Mouse (Mus musculus): Measurements from ENCODE around the gene Htr1d. TPM values are rescaled to one million over a fixed set of nuclear protein-coding genes. Genes with fewer than 3 reads are reported as not detected.

Htr1d gene
- polyA plus RNA-seq, 1 experiment from 2014 or later, result 0.75 TPM

DNA sequence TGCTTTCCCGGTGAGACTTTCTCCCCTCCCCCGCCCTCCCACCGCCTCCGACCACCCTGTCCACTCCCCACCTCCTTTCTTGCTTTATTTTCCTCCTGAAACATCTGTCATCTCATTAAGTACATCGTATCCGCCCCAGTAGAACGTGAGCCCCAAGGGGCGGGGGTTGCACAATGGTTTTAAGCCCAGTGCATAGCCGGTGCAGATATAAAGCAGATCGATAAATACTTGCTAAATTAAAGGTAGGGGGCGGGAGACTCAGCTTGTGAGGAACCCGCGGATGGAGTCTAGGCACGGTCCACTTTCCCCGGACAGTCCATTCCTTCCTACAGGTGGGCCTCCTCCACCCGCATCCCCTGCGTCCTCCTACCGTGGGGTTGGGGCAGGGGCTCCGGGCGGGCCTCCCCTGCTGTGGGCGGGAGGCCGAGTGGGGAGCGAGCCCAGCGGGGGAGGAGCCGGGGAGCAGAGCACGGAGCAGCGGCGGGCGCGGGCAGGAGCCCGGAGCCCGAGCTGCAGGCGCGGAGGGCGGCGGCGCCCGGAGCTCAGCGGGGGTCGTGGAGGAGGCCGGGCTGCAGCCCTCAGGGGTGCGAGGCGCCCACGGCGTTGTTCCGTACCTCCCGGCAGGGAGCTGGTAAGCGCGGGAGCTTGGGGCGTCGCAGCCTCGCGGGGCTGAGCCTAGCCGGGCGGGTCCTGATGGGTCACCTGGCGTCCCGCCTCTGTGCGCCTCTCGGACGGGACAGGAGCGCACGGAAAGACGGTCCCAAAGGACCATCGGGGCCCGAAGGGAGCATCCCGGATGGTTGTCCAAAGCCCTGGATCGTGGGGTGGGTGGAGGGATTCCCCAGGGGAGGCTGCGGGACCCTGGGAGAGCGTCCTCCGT, 1.0 kb downstream of the Htr1d start:
- Histone ChIP-seq H3K9me3 (replicated peaks) (no peaks in the 10 kb centered on the region), H3K4me1 (peaks cover 13% of the 10 kb centered on the region), H3K4me2 (replicated peaks) (peak overlapping the region; percentile 98), H3K9ac (peak overlapping the region; percentile 5; the same call in 1 of the 2 replicates), H3K27ac (replicated peaks) (no peak overlapping the region), H3K36me3 (no peaks in the 10 kb centered on the region), H3K4me3 (replicated peaks) (peak overlapping the region; percentile 53), H3K27me3 (peaks cover 40% of the 10 kb centered on the region)
- under 1% methylated on average over 70 of the region's 70 CpGs for WGBS
- peak; percentile 50; the same call in 1 of the 2 replicates for ATAC-seq (ENCODE audit: insufficient number of reproducible peaks, low FRiP score, low TSS enrichment, low read depth)

DNA sequence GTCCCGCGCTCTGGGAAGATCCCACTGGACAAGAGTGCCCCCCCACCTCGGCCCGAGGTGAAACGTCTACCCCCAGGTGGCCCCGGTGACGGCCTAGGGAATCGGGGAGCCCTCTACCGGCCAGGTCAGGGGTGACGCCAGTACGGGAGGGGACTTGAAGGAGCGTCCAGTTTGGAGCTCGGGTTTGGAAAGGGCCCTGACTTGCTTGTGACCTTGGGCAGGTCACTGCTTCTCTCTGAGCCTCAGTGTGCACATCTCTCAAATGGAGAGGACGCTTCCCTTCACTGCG, 1.6 kb downstream of the Htr1d start:
- H3K9ac ChIP-seq, result no peak overlapping the region
- ATAC-seq (ENCODE audit: insufficient number of reproducible peaks, low FRiP score, low TSS enrichment, low read depth), result no peak
- H3K4me1 ChIP-seq, result peaks cover 13% of the 10 kb centered on the region
- H3K4me3 ChIP-seq (replicated peaks), result peak overlapping the region; percentile 53
- WGBS, result 2% methylated on average over 15 of the region's 15 CpGs
- no peaks in the 10 kb centered on the region for H3K36me3 ChIP-seq
- H3K27ac ChIP-seq (replicated peaks), result no peak overlapping the region
- H3K4me2 ChIP-seq (replicated peaks), result peak overlapping the region; percentile 98
- H3K9me3 ChIP-seq (replicated peaks), result no peaks in the 10 kb centered on the region
- peaks cover 40% of the 10 kb centered on the region for H3K27me3 ChIP-seq

DNA sequence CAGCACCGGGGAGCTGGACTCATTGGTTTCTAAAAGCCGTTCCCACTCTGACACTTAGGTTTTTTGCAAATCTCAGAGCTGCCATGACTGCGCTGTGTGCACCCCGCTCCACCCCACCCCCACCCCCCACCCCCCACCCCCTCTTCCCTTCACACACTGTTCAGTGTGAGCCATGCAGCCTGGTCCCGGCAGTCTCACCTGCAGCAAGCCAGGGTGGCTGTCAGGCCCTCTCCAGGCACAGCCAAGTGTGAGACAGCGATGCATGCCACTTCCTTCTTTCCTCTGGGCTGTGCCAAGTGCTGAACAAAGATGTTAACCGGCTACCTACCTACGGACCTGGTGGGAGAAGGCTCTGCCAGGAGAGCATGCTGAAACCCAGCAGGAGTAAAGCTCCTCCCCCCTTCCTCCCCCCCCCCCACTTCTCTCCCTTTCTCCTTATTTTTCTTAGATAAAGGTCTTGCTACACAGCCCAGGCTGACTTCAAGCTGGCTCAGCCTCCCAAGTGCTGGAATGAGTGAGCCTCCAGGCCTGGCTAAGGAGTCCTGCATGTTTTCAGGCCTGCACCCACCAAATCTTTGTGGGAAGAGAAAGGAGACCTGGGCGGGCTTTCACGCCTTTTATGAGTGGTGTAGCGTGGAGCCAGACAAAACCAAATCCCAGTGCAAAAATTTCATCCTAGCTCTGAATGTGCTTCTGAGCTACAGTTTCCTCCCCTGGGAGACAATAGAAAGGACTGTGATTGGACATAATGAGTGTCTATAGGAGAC, 7.5 kb downstream of the Htr1d start:
- Histone ChIP-seq H3K9me3 (replicated peaks) (no peaks in the 10 kb centered on the region), H3K4me3 (replicated peaks) (no peak overlapping the region), H3K36me3 (no peaks in the 10 kb centered on the region), H3K4me1 (peaks cover 12% of the 10 kb centered on the region), H3K4me2 (replicated peaks) (no peak overlapping the region), H3K27ac (replicated peaks) (0 out of 2 replicates have a peak overlapping the region, but pooled peaks have one; percentile 17), H3K9ac (no peak overlapping the region), H3K27me3 (no peaks in the 10 kb centered on the region)
- 0 out of 2 replicates have a peak, but pooled peaks have one; percentile 39 for ATAC-seq (ENCODE audit: insufficient number of reproducible peaks, low FRiP score, low TSS enrichment, low read depth)
- 33% methylated on average over 11 of the region's 11 CpGs for WGBS

DNA sequence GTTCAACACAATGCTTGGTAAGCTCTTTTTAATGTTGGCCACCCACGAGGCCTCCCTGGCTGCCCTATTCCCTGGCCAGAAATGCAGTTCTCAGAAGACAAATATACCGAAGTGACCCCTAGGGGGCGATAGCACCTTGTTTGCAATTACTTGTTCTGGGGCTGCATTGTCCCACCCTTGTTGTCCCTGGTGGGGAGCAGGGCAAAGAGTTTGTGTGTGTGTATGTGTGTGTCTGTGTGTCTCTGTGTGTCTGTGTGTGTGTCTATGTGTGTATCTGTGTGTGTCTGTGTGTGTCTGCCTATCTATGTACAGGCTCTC, 8.0 kb downstream of the Htr1d start:
- Histone ChIP-seq H3K36me3 (no peaks in the 10 kb centered on the region), H3K4me3 (replicated peaks) (no peak overlapping the region), H3K9me3 (replicated peaks) (no peaks in the 10 kb centered on the region), H3K9ac (no peak overlapping the region), H3K27ac (replicated peaks) (no peak overlapping the region), H3K4me1 (peaks cover 12% of the 10 kb centered on the region), H3K27me3 (no peaks in the 10 kb centered on the region), H3K4me2 (replicated peaks) (no peak overlapping the region)
- WGBS, result 4% methylated on average over 3 of the region's 3 CpGs
- no peak for ATAC-seq (ENCODE audit: insufficient number of reproducible peaks, low FRiP score, low TSS enrichment, low read depth)

DNA sequence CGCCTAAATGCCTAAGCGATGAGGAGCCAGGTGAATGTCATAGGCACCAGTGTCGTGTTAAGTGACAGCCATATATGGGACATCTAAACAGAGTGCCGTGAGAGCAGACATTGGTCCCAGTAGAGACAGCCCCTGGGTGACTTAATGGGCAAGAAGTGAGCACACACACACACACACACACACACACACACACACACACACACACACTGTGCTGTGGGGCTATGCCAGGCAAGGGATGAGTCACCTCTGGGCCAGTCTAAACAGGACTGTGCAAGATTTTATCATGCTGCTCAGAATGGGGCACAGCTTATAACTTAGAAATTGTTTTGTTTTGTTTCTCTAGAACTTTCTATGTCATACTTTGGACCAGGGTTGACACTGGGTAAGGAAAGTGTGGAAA, 10.7 kb downstream of the Htr1d start:
- ATAC-seq (ENCODE audit: insufficient number of reproducible peaks, low FRiP score, low TSS enrichment, low read depth), result no peak
- Histone ChIP-seq H3K4me1 (peaks cover 17% of the 10 kb centered on the region), H3K36me3 (no peaks in the 10 kb centered on the region), H3K4me3 (replicated peaks) (no peak overlapping the region), H3K27me3 (no peaks in the 10 kb centered on the region), H3K9ac (no peak overlapping the region), H3K4me2 (replicated peaks) (no peak overlapping the region), H3K9me3 (replicated peaks) (no peaks in the 10 kb centered on the region), H3K27ac (replicated peaks) (no peak overlapping the region)
- WGBS, result 74% methylated on average over 4 of the region's 4 CpGs

DNA sequence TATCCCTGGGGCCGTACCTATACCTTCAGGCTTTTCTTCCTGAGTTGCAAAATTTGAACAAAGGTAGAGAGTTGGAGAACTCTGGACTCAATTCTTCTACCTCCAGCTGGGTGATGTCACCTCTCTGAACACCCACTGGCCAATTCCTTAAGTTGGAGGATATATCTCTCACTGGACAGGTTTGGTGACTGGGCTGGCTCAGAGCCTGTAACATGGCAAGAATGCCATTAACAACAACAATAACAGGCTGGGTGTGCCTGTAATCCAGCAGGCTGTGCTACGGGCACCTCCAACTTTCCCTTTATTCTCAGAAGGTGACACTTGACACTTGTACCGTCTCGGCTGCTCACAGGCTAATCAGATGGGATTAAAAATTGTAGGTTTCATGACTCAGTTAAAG, 15.8 kb downstream of the Htr1d start:
- no peaks in the 10 kb centered on the region for H3K36me3 ChIP-seq
- H3K9ac ChIP-seq, result no peak overlapping the region
- no peaks in the 10 kb centered on the region for H3K9me3 ChIP-seq (replicated peaks)
- H3K4me2 ChIP-seq (replicated peaks), result no peak overlapping the region
- 53% methylated on average over 4 of the region's 4 CpGs for WGBS
- no peak overlapping the region for H3K4me3 ChIP-seq (replicated peaks)
- H3K27me3 ChIP-seq, result no peaks in the 10 kb centered on the region
- H3K27ac ChIP-seq (replicated peaks), result 0 out of 2 replicates have a peak overlapping the region, but pooled peaks have one; percentile 69
- 0 out of 2 replicates have a peak, but pooled peaks have one; percentile 51 for ATAC-seq (ENCODE audit: insufficient number of reproducible peaks, low FRiP score, low TSS enrichment, low read depth)
- 0 out of 2 replicates have a peak, but pooled peaks cover 5% of the 10 kb centered on the region for H3K4me1 ChIP-seq

DNA sequence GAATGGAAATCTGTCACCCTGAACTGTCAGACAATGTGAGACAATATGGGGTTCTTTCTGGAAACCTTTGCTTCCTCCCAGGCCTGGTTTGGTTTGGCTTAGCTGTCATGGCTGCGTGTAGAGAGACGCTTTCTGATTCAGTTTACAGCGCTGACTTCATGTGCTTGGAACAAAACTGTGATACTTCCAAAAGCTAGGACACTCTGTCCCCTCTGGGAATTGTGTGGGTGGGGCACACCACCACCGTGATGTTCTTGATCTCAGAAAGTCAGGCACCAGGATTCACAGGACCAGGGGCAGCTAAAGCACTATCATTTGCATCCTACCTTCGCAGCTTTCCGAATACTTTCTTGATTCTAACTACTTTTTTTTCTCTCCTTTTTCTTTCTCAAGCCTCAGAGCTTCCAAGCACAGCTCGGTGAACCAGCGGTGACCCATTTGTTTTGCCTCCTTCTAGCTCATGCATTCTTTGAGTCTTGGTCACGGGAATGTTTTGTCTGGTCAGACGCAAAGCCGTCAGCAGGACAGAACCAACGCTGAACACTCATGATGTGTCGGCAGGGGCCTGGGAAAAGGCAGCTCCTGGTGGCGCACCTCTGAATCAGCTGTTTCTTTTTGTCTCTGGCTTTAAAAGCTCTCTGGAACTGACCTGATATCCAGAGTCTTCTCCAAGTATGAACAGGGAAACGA, 18.2 kb downstream of the Htr1d start:
- no peak overlapping the region for H3K4me2 ChIP-seq (replicated peaks)
- H3K9ac ChIP-seq, result no peak overlapping the region
- no peaks in the 10 kb centered on the region for H3K9me3 ChIP-seq (replicated peaks)
- 79% methylated on average over 15 of the region's 15 CpGs for WGBS
- no peak overlapping the region for H3K27ac ChIP-seq (replicated peaks)
- H3K27me3 ChIP-seq, result no peaks in the 10 kb centered on the region
- H3K4me1 ChIP-seq, result 0 out of 2 replicates have a peak, but pooled peaks cover 5% of the 10 kb centered on the region
- no peaks in the 10 kb centered on the region for H3K36me3 ChIP-seq
- ATAC-seq (ENCODE audit: insufficient number of reproducible peaks, low FRiP score, low TSS enrichment, low read depth), result no peak
- no peak overlapping the region for H3K4me3 ChIP-seq (replicated peaks)

DNA sequence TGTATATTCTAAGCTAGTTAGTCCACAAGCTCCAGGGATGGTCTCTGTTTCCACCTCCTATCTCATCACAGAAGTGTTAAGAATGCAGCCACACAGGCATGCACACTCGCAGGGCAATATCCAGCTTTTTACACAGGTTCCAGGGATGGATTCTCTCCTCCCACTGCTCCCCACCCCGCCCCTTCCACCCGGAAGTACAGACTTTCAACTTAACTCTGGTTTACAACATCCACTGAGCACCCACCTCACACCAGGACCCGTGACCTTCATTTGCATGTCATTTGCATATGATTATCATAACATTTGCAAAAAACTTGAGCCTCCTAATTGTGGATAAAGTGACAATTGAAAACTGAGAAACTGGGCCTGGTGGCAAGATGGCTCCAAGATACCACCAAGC, 21.2 kb downstream of the Htr1d start:
- Histone ChIP-seq H3K4me2 (replicated peaks) (no peak overlapping the region), H3K4me3 (replicated peaks) (no peak overlapping the region), H3K27ac (replicated peaks) (no peak overlapping the region), H3K9me3 (replicated peaks) (no peaks in the 10 kb centered on the region), H3K4me1 (no peaks in the 10 kb centered on the region), H3K27me3 (no peaks in the 10 kb centered on the region), H3K9ac (no peak overlapping the region), H3K36me3 (no peaks in the 10 kb centered on the region)
- 74% methylated on average over 4 of the region's 4 CpGs for WGBS
- no peak for ATAC-seq (ENCODE audit: insufficient number of reproducible peaks, low FRiP score, low TSS enrichment, low read depth)

DNA sequence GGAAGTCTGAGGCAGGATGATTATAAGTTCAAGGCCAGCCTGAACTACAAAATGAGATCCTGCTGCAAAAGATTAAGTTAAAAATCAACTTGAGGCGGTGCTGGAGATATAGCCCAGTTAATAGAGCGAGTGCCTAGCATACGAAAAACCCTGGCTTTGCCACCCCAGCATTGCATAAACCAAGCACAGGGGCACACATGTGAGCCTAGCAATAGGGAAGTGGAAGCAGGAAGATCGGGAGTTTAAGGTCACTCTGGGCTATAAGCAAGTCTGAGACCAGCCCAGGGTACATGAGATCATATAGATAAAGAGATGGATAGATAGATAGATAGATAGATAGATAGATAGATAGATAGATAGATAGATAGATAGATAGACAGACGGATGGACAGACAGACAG, 26.5 kb downstream of the Htr1d start:
- H3K36me3 ChIP-seq, result no peaks in the 10 kb centered on the region
- H3K4me3 ChIP-seq (replicated peaks), result no peak overlapping the region
- H3K27me3 ChIP-seq, result no peaks in the 10 kb centered on the region
- H3K4me2 ChIP-seq (replicated peaks), result no peak overlapping the region
- H3K9ac ChIP-seq, result no peak overlapping the region
- WGBS, result 79% methylated on average over 5 of the region's 5 CpGs
- no peak for ATAC-seq (ENCODE audit: insufficient number of reproducible peaks, low FRiP score, low TSS enrichment, low read depth)
- no peak overlapping the region for H3K27ac ChIP-seq (replicated peaks)
- 0 out of 2 replicates have a peak, but pooled peaks cover under 1% of the 10 kb centered on the region for H3K4me1 ChIP-seq
- H3K9me3 ChIP-seq (replicated peaks), result no peaks in the 10 kb centered on the region

DNA sequence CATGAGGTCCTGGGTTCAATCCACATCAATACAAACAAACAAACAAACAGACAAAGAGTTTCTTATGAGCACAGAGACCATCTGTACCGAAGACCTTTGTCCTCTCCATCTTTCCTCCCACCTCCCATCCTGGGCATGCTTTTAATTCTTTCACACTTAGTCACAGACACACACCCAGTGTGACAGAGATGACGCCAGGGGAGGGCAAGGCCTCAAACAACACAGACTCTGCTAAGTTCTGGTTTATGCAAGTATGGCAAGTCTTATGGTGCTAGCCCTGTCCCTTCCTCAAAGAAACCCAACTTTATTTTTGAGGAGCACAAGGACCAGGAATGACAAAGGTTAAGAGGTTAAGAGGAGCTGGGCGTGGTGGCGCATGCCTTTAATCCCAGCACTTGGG, 26.9 kb downstream of the Htr1d start:
- H3K9me3 ChIP-seq (replicated peaks), result no peaks in the 10 kb centered on the region
- WGBS, result 74% methylated on average over 4 of the region's 4 CpGs

DNA sequence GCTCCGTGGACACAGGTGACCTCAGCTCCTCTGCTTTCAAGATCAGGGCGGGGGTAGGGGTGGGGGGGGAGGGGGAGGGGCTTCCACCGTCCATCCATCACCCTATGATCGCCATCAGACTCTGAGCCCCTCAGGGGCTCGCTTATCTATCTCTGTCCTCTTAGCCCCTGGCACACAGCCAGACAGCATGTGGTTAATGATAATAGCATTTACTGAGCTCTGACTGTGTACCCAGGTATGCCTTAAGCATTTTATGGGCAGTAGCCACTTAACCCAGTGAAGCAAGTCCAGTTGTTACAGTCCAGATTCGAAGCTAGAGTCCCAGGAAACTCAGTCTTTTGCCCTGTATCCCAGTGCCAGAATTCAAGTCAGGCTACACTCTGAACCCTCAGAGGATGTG, 28.2 kb downstream of the Htr1d start:
- no peaks in the 10 kb centered on the region for H3K9me3 ChIP-seq (replicated peaks)
- H3K27me3 ChIP-seq, result no peaks in the 10 kb centered on the region
- H3K4me2 ChIP-seq (replicated peaks), result no peak overlapping the region
- no peak overlapping the region for H3K27ac ChIP-seq (replicated peaks)
- no peaks in the 10 kb centered on the region for H3K36me3 ChIP-seq
- no peak for ATAC-seq (ENCODE audit: insufficient number of reproducible peaks, low FRiP score, low TSS enrichment, low read depth)
- WGBS, result 26% methylated on average over 6 of the region's 6 CpGs
- peaks cover 6% of the 10 kb centered on the region; the same call in 1 of the 2 replicates for H3K4me1 ChIP-seq
- no peak overlapping the region for H3K9ac ChIP-seq
- H3K4me3 ChIP-seq (replicated peaks), result no peak overlapping the region

More for the DNA sequence above, 26.9 kb downstream of the Htr1d start:
- Histone ChIP-seq H3K9ac (no peak overlapping the region), H3K27ac (replicated peaks) (no peak overlapping the region), H3K4me1 (peaks cover 5% of the 10 kb centered on the region; the same call in 1 of the 2 replicates), H3K36me3 (no peaks in the 10 kb centered on the region), H3K4me2 (replicated peaks) (no peak overlapping the region), H3K27me3 (no peaks in the 10 kb centered on the region), H3K4me3 (replicated peaks) (no peak overlapping the region)
- no peak for ATAC-seq (ENCODE audit: insufficient number of reproducible peaks, low FRiP score, low TSS enrichment, low read depth)

Data from embryonic facial prominence, embryonic 15.5 days (tissue).